Mouse (Mus musculus) cerebellum, adult 11 months (tissue): Measurements from ENCODE around the gene Tmem258.

ENCODE experiments used
- DNase-seq: peaks from one replicate; pipeline ENCODE4 v3.0.0; 2022

Gene Tmem258

GRCm38 (mm10) chr19:10224637-10225453, 21.0 kb downstream of the Tmem258 start:
- no peak for DNase-seq

GRCm38 (mm10) chr19:10225767-10226166, 22.0 kb downstream of the Tmem258 start:
- no peak for DNase-seq

- DNase-seq = no peak
Observed at GRCm38 (mm10) chr19:10231016-10231415, 27.2 kb downstream of the Tmem258 start.

DNA sequence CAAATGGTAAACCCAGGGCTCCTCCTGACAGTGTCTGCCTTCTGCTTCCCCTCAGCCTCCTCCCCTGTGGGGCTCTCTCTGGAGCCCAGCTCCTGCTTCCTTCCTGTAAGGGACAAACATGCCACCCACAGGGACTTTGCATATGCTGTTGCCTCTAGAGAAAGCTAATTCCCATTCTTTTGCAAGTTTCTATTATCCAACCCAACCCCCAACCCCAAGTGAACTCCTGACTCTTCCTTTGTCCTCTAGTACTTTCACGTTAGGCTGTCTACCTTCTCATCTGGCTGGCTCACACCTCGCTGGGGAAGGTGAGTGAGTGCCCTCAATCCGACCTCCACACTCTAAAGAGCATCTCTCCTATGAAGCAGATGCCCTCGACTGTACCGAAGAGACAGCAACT, 28.1 kb downstream of the Tmem258 start:
- DNase-seq = no peak

DNA sequence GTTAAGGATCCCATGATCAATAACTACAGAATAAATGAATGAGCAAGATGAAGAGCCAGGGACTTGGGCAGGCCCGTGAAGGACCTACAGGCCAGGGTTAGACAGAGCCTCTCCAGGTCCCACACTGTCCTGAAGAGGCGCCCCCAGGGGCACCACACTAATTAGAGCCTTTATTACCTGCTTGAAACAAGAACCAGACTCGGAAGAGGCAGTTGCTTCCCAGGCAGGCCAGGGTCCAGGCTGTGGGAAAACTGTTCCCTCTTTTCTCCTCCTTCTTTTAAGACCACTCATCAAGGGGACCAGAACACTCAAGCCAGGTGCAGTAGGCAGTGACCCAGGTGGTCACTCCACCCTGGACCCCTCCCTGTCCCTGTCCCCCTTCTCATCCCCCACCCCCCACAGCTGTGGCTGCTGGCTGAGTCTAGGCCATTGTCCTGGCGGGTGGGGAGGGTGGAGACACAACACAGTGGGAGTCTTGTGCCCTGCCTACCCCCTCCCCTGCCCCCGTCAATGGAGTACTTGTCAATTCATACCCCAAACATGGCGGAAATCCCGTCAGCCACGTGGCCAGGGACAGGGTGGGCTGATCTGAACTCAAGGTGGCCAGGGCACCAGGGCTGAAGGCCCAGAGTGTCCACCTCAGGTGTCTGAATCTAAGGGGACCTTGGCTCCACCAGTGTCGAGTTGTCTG, 28.7 kb downstream of the Tmem258 start:
- no peak for DNase-seq

GRCm38 (mm10) chr19:10235784-10236565, 32.2 kb downstream of the Tmem258 start:
- DNase-seq = no peak

DNA sequence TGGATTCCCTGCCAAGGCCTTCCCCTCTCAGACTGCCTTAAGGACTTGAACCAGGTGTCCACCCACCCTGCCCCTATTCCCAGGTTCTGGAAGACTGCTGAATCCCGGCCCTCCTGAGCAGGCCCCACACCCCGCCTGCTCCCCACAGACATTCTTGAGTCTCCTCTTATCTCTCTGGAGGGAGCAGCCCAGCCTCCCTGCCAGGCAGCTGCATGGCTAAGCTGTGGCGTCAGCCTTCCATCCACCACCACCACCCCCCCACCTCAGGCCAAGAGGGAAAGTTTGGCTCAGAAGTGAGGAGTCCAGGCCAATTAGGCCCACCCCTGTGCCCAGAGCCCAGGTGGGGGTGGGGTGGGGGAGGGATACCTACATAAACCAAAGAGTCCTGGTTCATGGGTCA, 34.7 kb downstream of the Tmem258 start:
- DNase-seq = no peak

DNA sequence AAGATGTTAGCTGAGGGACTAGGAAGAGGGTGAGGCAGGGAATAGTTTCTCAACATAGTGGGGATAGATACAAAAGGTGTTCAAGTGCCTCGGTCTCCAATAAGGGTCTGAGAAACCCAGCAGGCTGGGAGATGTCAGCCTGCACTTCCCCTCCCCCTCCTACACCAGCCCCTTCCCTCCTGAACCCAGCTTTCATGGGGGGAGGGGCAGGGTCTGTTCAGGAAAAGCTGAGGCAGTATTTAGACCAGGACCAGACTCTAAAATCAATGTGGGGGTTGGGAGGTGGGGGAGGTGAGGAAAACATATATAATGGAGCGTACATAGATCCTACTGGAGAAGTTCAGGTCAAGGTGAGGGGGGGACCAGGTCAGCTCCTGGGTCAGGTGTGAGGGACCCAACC, 35.6 kb downstream of the Tmem258 start:
- no peak for DNase-seq

GRCm38 (mm10) chr19:10239975-10240653, 36.3 kb downstream of the Tmem258 start:
- no peak for DNase-seq

GRCm38 (mm10) chr19:10240654-10241305, 37.0 kb downstream of the Tmem258 start, which contains the start of gene Myrf:
Myrf (minus strand) TSS chr19:10240748.
- peak; percentile 42 for DNase-seq

DNA sequence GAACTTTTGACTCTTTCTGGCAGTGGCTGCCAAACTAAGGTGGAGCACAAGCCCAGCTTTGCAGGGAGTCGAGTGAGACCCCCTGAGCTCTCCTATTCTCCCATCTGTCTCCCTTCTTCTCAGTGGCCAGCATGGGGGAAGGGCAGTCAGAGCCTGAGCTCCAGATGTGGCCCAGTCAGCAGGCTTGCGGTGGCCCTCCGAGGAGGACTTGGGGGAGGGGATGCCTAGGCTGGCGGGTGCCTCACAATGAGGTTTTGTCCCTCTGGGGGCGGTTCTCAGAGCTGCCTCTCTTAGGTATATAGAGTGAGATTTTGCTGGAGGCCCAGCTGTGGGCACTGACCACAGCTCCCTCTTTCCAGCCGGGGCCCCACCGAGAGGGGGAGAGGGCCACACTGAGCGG, 39.1 kb downstream of the Tmem258 start:
- no peak for DNase-seq

- DNase-seq = no peak
Observed at GRCm38 (mm10) chr19:10244183-10244582, 40.4 kb downstream of the Tmem258 start.

- DNase-seq = no peak
Observed at GRCm38 (mm10) chr19:10247165-10247564, 43.4 kb downstream of the Tmem258 start.

DNA sequence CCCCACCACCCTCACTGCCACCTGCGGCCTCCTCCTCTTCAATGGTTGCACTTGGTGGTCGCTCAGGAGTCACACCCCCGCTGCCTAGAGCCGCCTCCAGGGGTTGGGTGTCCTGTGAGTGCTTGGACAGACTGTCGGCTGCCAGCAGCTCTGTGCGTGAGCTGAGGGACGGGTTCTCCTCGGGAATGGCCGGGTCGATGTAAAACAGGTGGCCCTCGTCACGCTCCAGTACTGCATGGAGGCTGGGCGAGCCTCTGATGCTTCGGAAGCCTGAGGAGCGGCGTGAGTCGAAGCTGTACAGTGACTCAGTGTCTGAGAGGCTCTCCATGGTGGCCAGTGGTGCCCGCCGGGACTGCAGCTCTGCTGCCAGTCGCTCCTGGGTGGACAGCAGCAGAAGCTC, 44.3 kb downstream of the Tmem258 start:
- no peak for DNase-seq
